Mouse (Mus musculus) bone marrow, adult 2 months (tissue): ENCODE measurements around the gene Cdk17. TPM values are rescaled to one million over a fixed set of nuclear protein-coding genes. Genes with fewer than 3 reads are reported as not detected.
A peak's percentile ranks its signal among the peaks of the same experiment; 100 is the strongest.

Source experiments
- H3K27ac ChIP-seq: fragments of 200-500 bp; 2 replicates; pipeline ENCODE4 v1.5.1; 2012; ENCODE audit warnings: low read depth, mild to moderate bottlenecking, control low read depth, inconsistent platforms, low read length; ENCODE audit not compliant: control insufficient read depth, poor library complexity, insufficient read depth
- H3K4me1 ChIP-seq: fragments of 200-500 bp; 2 replicates; pipeline ENCODE4 v1.6.1; 2011; ENCODE audit warnings: low read length; ENCODE audit not compliant: control insufficient read depth, insufficient read depth
- H3K4me3 ChIP-seq: fragments of 200-500 bp; replicated peaks from 2 replicates; pipeline ENCODE3; 2011; ENCODE audit warnings: mild to moderate bottlenecking, low read depth, low read length, control low read depth; ENCODE audit not compliant: control insufficient read depth
- CTCF ChIP-seq: fragments of 200-500 bp; IDR thresholded peaks from 2 replicates; pipeline ENCODE4 v1.5.1; 2011; ENCODE audit warnings: low read length, control low read depth; ENCODE audit not compliant: control insufficient read depth, insufficient read depth
- POLR2A ChIP-seq: fragments of 200-500 bp; IDR thresholded peaks from 2 replicates; pipeline ENCODE4 v1.6.1; 2011; ENCODE audit warnings: low read depth, mild to moderate bottlenecking, control low read depth, low read length, borderline replicate concordance; ENCODE audit not compliant: control insufficient read depth
- WGBS: fragments of 180-500 bp; shearing (Covaris S2); methylation state at CpG from one replicate; pipeline ENCODE4 v1.1.7; 2018; 5-methylcytosine and 5-hydroxymethylcytosine counted together
- polyA plus RNA-seq: library from polyadenylated mRNA; stranded (reverse); fragments of >200 nt; gene quantifications from 2 replicates; pipeline ENCODE4 v1.2.4, GENCODE M21; 2011; ENCODE audit warnings: low replicate concordance; ENCODE audit not compliant: missing spikeins, insufficient read depth, insufficient read length

The Cdk17 gene
- polyA plus RNA-seq, 1 experiment = 19.5 TPM

DNA sequence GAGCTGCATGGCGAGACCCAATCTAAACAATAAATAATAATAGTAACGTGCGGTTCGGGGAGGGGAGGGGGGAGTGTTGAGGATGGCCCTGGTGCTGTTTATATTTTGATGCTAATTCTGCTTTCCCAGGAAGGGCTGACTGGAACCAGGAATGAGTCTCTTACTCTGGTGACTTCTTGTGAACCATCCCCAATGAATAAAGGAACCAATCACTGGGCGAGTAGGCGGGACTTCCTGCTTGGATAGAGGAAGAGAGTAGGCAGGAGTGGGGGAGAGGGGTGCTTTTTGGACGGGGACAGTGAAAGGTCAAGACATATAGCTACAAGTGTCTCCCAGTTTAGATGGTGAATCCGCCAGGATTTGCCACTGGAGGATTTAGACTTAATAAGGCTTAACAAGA, 117.7 kb downstream of the Cdk17 start:
- TF ChIP-seq POLR2A = no peak
- no peak for TF ChIP-seq CTCF
- Histone ChIP-seq H3K4me3 (no peak overlapping the region), H3K27ac (no peak overlapping the region), H3K4me1 (peaks cover 2% of the 10 kb centered on the region; the same call in 1 of the 2 replicates)
- WGBS = 76% methylated on average over 8 of the region's 8 CpGs

DNA sequence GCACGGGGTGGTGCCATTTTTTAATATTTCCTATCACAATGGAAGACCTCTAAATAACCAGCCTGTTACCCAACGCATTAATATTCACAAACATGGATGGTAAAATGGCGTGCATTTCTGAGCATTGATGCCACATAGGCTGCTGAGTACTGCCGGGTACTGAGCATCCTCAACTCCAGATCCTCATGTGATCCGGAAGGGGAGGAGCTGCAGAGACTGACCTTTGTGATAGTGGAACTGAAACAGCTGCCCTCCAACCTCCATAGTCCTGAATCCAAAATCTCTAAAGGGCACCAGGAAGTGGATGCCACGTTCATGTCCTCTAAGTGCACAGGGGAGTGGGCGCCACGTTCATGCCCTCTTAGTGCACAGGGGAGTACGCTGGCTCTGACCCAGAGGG, 118.4 kb downstream of the Cdk17 start:
- Histone ChIP-seq H3K4me1 (peaks cover 2% of the 10 kb centered on the region; the same call in 1 of the 2 replicates), H3K27ac (no peak overlapping the region), H3K4me3 (no peak overlapping the region)
- 77% methylated on average over 9 of the region's 9 CpGs for whole genome bisulfite sequencing
- no peak for TF ChIP-seq POLR2A
- no peak for TF ChIP-seq CTCF

DNA sequence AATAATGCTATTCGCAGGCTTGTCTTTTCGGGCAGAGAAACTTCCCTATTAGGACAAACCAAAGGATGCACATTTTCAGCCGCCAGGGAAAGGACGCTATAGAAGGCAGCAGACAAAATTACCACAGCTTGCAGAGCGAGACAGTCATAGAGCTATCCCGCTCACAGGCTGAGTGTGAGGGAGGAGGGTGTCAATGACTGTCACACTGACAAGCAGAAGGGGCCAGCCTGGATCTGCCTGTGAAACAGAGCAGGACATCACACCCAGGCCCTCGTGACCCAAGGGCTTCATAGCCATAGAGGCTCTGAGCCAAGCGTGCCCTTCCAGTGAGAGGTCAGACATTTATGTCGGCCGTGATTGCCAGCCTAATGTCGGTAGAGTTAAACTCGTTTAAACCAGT, 119.9 kb downstream of the Cdk17 start:
- Histone ChIP-seq H3K4me1 (no peaks in the 10 kb centered on the region; the same call in 1 of the 2 replicates), H3K4me3 (no peak overlapping the region), H3K27ac (no peak overlapping the region)
- WGBS = 84% methylated on average over 12 of the region's 12 CpGs
- no peak for TF ChIP-seq POLR2A
- TF ChIP-seq CTCF = no peak

DNA sequence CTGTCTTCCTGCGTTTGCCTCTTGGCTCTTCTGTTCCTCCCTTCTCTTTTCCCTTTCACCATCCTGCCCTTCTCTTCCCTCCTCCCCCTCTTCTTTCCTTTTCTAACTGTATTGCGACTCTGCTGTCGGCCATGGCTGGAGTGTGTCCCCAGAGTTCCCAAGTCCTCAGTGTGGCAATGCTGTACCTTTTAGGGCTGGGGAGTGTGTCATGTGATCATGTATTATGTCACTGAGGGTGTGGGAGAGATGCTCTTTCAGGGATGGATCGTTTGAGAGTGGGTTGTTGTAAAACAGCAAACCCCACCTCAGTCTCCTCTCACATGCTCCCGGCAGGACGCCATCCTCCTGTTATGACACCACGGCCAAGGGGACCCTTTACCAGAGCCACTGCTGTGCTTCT, 120.4 kb downstream of the Cdk17 start:
- no peak overlapping the region for H3K27ac ChIP-seq
- H3K4me3 ChIP-seq = no peak overlapping the region
- H3K4me1 ChIP-seq = no peaks in the 10 kb centered on the region; the same call in 1 of the 2 replicates
- WGBS = 66% methylated on average over 7 of the region's 7 CpGs
- TF ChIP-seq POLR2A = no peak
- no peak for TF ChIP-seq CTCF

DNA sequence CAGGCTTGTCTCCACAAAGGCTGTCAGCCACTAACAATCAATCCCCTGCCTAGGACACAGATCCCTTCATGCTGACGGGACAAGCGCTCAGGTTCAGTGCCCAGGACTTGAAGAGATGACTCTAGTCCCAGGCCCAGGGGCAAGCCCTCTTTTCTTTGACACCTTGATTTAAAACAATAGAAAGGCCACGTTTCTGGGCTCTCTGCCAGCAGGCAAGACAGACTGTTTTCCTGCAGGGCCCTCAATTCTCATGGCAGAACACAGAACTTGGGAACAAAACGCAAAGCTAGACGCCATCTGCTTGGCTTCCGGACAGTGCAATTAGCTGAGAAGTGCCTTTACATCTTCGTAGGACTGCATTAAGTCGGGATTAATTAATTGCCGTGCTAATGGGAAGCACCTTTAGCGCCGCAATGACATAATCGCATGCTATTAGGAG, 121.9 kb downstream of the Cdk17 start:
- TF ChIP-seq CTCF (no peak), POLR2A (no peak)
- H3K27ac ChIP-seq = no peak overlapping the region
- no peaks in the 10 kb centered on the region; the same call in 1 of the 2 replicates for H3K4me1 ChIP-seq
- WGBS = 82% methylated on average over 12 of the region's 12 CpGs
- H3K4me3 ChIP-seq = no peak overlapping the region

DNA sequence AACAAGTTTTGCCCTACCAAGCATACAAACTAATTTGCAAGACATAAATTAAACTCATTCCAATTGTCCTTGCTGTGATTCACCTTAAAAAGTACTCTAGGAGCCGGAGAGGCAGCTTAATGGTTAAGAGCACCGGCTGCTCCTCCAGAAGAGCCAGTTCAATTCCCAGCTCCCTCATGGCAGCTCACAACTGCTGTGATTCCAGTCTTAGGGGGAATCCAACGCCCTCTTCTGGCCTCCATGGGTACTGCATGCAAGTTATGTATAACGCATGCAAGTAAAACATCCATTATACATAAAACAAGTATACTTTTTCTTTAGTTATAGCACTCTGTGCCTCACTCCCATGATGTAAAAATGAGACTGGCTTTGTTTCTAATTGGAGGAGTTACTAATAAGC, 122.6 kb downstream of the Cdk17 start:
- 74% methylated on average over 4 of the region's 4 CpGs for WGBS
- peak; percentile 10; the same call in 1 of the 2 replicates for TF ChIP-seq CTCF
- TF ChIP-seq POLR2A = no peak
- Histone ChIP-seq H3K27ac (no peak overlapping the region), H3K4me3 (no peak overlapping the region), H3K4me1 (no peaks in the 10 kb centered on the region; the same call in 1 of the 2 replicates)

DNA sequence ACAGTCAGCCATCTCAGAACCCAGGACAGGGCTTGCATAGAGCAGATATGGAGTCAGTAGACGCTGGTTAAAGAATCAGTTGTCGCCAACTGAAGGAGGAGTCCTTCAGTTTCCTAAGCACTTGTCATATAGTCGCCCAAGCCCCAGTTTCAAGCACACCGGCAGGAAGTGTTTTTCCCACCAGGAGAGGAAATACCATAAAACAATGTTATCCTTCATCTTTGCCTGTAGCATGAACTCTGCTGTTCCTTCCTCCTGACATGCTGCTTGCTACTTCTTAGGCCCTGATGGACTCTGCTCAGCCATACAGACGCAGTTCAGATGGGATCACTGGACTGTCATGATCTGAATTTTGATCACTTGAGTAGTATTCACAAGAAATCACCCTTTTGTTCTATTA, 124.8 kb downstream of the Cdk17 start:
- Histone ChIP-seq H3K4me3 (no peak overlapping the region), H3K27ac (no peak overlapping the region), H3K4me1 (no peaks in the 10 kb centered on the region; the same call in 1 of the 2 replicates)
- 55% methylated on average over 5 of the region's 5 CpGs for WGBS
- TF ChIP-seq CTCF = no peak
- no peak for TF ChIP-seq POLR2A

DNA sequence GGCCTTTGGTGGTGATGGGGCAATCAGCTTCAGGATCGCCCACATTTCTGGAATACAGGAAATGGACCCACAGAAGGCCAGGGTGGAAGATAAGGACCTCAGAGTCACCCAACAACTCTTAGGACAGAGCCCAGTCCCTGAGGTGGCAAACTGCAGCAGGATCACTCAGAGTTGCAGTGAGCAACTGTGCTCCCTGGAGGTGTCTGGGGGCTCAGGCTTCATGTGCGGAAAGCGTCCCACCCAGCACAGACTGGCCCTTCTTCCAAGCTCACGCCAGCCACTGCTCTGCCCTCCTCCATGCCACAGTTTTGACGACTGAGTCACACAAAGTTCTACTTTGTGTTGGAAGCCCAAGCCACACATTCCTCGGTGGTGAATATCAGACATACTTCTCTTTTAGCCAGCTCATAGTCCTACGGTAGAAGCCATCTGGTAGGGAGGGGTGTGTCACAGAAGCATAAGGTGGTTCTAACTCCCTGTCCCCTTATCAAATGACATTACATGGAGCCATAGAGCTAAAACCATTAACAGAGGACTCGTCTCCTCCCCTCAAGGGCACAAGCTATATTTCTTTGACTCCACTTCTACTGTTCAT, 127.0 kb downstream of the Cdk17 start:
- H3K4me3 ChIP-seq = no peak overlapping the region
- no peaks in the 10 kb centered on the region; the same call in 1 of the 2 replicates for H3K4me1 ChIP-seq
- TF ChIP-seq POLR2A = no peak
- TF ChIP-seq CTCF = no peak
- no peak overlapping the region for H3K27ac ChIP-seq
- 74% methylated on average over 8 of the region's 8 CpGs for WGBS
